In the genomic region with DNA sequence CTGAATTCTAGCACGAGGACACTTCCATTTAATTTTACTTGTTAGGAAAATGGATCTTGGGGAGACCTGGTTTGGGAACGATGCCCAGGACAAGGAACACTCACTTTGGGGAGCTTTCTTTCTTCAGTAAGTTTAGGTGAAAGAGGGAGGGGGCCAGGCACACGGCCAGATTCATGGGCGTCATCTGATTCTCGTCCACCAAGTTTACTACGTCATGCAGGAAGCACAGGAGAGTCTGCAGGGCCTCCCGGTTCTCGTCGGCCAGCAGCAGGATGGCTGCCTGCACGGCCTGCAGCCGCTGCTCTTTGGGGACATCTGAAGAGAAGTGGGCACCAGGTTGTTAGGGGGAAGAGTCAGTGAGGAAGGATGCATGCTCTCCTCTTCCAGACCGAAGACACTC, we compare ENCODE assay signal across 12 mouse cellular contexts.
DNase-seq lines count a peak whose midpoint lies in the region; ATAC-seq and TF ChIP-seq lines count a peak whose summit lies in the region.
"Had no signal": no experiment of that assay in that cellular context is flagged by ENCODE, and none has a peak within 500 bp of the region (broad histone marks: within the 10 kb centered on the region; RNA-seq: fewer than 3 reads in every experiment).

No protein-coding gene starts in this region.

- TF ChIP-seq CTCF in kidney, adult 2 months (conservative IDR thresholded peaks at IDR 0.05; ENCODE audit: insufficient read depth, insufficient read length, low read depth, low read length): no peak
- TF ChIP-seq CTCF in embryonic fibroblast, embryonic 13.5 days (IDR thresholded peaks at IDR 0.05; ENCODE audit: borderline replicate concordance, insufficient read depth, low read length): no peak
- no peak for TF ChIP-seq CTCF in cerebellum, adult 2 months (IDR thresholded peaks at IDR 0.05; ENCODE audit: borderline replicate concordance, insufficient read depth, low read depth, low read length)

- H3K9me3 ChIP-seq in intestine, embryonic 15.5 days: no peaks in the 10 kb centered on the region

- H3K4me1 ChIP-seq in kidney, adult 2 months (ENCODE audit: control insufficient read depth, insufficient read depth, low read length): peaks cover 4% of the 10 kb centered on the region; the same call in 1 of the 2 replicates
- H3K4me1 ChIP-seq in embryonic fibroblast, embryonic 13.5 days (ENCODE audit: control insufficient read depth, insufficient read depth, low read length): peaks cover 9% of the 10 kb centered on the region; the same call in 1 of the 2 replicates
- no peaks in the 10 kb centered on the region; the same call in 1 of the 2 replicates for H3K4me1 ChIP-seq in intestine, embryonic 15.5 days (replicated peaks)
- H3K4me1 ChIP-seq in cerebellum, adult 2 months (ENCODE audit: control insufficient read depth, insufficient read depth, low read length): no peaks in the 10 kb centered on the region

- no peak for TF ChIP-seq POLR2A in kidney, adult 2 months (IDR thresholded peaks at IDR 0.05; ENCODE audit: low read depth, low read length)
- no peak for TF ChIP-seq POLR2A in embryonic fibroblast, embryonic 13.5 days (IDR thresholded peaks at IDR 0.05; ENCODE audit: low read depth, low read length)
- TF ChIP-seq POLR2A in cerebellum, adult 2 months (IDR thresholded peaks at IDR 0.05; ENCODE audit: borderline replicate concordance, insufficient read depth, low read length): no peak

- no peak for ATAC-seq in intestine, embryonic 15.5 days
- ATAC-seq: Patski had no signal

- H3K27ac ChIP-seq in kidney, adult 2 months (ENCODE audit: insufficient read depth, low read depth, low read length): no peak overlapping the region
- H3K27ac ChIP-seq in embryonic fibroblast, embryonic 13.5 days (ENCODE audit: insufficient read depth, low read length): peak overlapping the region; percentile 48
- peak overlapping the region; percentile 44 for H3K27ac ChIP-seq in intestine, embryonic 15.5 days
- no peak overlapping the region for H3K27ac ChIP-seq in cerebellum, adult 2 months (ENCODE audit: insufficient read depth, low read length)

- peaks cover 2% of the 10 kb centered on the region for H3K36me3 ChIP-seq in kidney, adult 2 months (ENCODE audit: control insufficient read depth, insufficient read depth, low read length)
- H3K36me3 ChIP-seq in intestine, embryonic 15.5 days: peaks cover 19% of the 10 kb centered on the region

- no peak overlapping the region for H3K4me2 ChIP-seq in intestine, embryonic 15.5 days (replicated peaks)

- WGBS in kidney, adult 2 months: 63% methylated on average over 12 of the region's 12 CpGs
- 60% methylated on average over 12 of the region's 12 CpGs for WGBS in intestine, embryonic 15.5 days
- 61% methylated on average over 12 of the region's 12 CpGs for WGBS in cerebellum, adult 2 months

- DNase-seq in kidney, adult 2 months: peak; percentile 44
- DNase-seq in kidney, adult 8-10 months: no peak
- peak; percentile 60 for DNase-seq in lung, postnatal 36 days
- no peak for DNase-seq in cerebellum, adult 2 months
- no peak for DNase-seq in embryo, embryonic 10.5 days (ENCODE audit: low spot score)
- no peak for DNase-seq in spleen, adult 18-20 months
- DNase-seq: adrenal gland, postnatal 14 days; cerebellum, adult 11 months had no signal

- H3K9ac ChIP-seq in intestine, embryonic 15.5 days: no peak overlapping the region

- H3K27me3 ChIP-seq in kidney, adult 2 months (replicated peaks; ENCODE audit: control insufficient read depth, insufficient read depth, low read length): no peaks in the 10 kb centered on the region
- H3K27me3 ChIP-seq in intestine, embryonic 15.5 days (replicated peaks): no peaks in the 10 kb centered on the region
- no peaks in the 10 kb centered on the region for H3K27me3 ChIP-seq in cerebellum, adult 2 months (ENCODE audit: control insufficient read depth, insufficient read depth, low read length)
- H3K27me3 ChIP-seq: Patski had no signal

- no peak overlapping the region for H3K4me3 ChIP-seq in kidney, adult 2 months (ENCODE audit: insufficient read depth, low read depth, low read length)
- H3K4me3 ChIP-seq in embryonic fibroblast, embryonic 13.5 days (ENCODE audit: insufficient read depth, low read length): no peak overlapping the region
- H3K4me3 ChIP-seq in intestine, embryonic 15.5 days (replicated peaks): no peak overlapping the region
- H3K4me3 ChIP-seq in cerebellum, adult 2 months (replicated peaks; ENCODE audit: insufficient read depth, low read depth, low read length): no peak overlapping the region
- H3K4me3 ChIP-seq: erythroblast, embryonic 14.5 days had no signal

Comparison
In these comparisons a context has a peak if more than half of its experiments do, and no peak if none do; other contexts are left out.
1. DNase-seq: peak in kidney, adult 2 months (single experiment) and lung, postnatal 36 days (single experiment); none in kidney, adult 8-10 months (0 of 2), cerebellum, adult 2 months (0 of 2), embryo, embryonic 10.5 days (single experiment) and spleen, adult 18-20 months (0 of 2).
2. H3K27ac ChIP-seq: peak in embryonic fibroblast, embryonic 13.5 days (single experiment) and intestine, embryonic 15.5 days (single experiment); none in kidney, adult 2 months (single experiment) and cerebellum, adult 2 months (single experiment).